Mouse (Mus musculus): ENCODE data around the gene Slit3.

DNA sequence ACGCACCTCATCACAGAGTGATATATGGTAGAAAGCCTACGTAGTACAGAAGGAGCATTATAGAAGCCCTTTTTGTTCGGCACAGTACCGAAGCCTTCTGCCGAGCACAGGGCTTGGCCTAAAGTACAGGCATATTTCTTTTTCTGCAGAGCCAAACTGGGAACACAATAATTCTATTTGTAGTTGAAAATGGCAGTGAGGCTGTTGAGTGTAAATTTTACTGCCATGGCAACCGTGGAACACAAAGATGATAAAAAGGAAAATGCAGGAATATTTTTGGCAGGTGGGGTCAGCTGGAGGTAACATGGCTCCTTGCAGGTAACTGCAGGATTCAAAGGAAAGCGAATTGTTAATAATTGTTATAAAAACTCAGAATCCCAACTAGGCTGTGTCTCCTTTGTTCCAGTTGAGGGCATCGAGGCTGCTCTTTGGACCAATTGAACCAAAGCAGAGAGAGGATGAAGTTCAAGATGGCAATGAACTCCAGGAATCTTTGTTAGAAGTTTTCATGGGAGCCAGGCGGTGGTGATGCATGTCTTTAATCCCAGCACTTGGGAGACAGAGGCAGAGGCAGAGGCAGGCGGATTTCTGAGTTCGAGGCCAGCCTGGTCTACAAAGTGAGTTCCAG lies 26.9 kb downstream of the Slit3 start:
- TF ChIP-seq GATA1 (IDR thresholded peaks at IDR 0.05; ENCODE audit: borderline replicate concordance, low read length) (no peak), FLI1 (IDR thresholded peaks at IDR 0.05; ENCODE audit: low read length) (no peak)
